Mouse (Mus musculus): ENCODE measurements around the gene Vmn1r227.

Gene Vmn1r227

GRCm38 (mm10) chr17:20729543-20729942 is at the start of gene Vmn1r227:
TSS of gene Vmn1r227 (plus strand) at chr17:20729843.
- no peak for DNase-seq

DNA sequence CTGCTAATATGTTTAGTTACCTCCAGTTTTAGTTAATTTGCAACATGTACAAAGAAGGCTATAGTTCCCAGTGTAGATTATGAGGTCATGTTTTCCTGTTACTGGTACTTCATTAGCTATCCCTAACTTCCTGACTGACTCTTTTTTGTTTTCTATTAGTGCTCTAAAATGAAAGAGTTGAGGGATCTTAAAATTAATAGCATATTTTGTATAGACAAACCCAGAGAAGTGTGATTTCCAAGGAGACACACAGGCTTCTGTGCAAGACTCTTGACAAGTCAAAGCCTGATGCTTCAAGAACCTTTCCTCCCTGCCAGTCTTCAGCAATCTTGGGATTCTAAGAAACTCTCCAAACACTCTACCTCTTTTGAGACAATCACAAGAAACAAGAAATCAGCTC is 47.1 kb upstream of the Vmn1r227 start, which contains the start of gene Vmn1r226:
Vmn1r226 (plus strand) TSS at position 301 of the 400 bp plus-strand sequence.
- DNase-seq: no peak

DNA sequence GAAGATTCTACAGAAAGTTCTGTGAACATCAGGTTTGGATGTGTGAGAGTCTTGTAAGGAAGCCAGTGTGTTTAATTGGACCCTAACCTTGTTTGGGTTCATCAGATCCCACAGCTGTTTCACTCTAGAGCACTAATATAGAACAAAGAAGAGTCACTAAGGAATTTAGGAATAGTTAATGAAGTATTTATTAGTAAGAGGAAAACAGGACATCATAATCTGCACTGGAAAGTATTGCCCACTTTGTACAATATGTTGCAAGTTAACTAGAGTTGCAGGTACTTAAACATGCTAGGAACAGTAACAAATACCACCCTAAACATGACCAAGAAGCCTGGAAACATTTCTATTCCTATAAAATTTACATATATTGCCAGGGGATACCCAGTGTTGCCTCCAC is 56.4 kb downstream of the Vmn1r227 start, which contains the start of gene Vmn1r228:
Vmn1r228 (minus strand) TSS at position 101 of the 400 bp plus-strand sequence.
- DNase-seq: no peak

Data from cerebellum, adult 18-20 months (tissue).